Mouse (Mus musculus) neural tube, embryonic 15.5 days (tissue): ENCODE data around the gene Klkb1. TPM values are rescaled to one million over a fixed set of nuclear protein-coding genes. Genes with fewer than 3 reads are reported as not detected.
A peak's percentile ranks its signal among the peaks of the same experiment; 100 is the strongest.

Experiments
- ATAC-seq: fragments of 200-750 bp; cut with Nextera tagmentation; 2 replicates; pipeline ENCODE4 v1.8.0; 2017; ENCODE audit warnings: mild to moderate bottlenecking, moderate TSS enrichment, moderate library complexity; ENCODE audit not compliant: low FRiP score
- H3K27ac ChIP-seq: fragments of 300-500 bp; sonication (generic); replicated peaks from 2 replicates; pipeline ENCODE4 v1.5.1; 2015; ENCODE audit warnings: mild to moderate bottlenecking, inconsistent platforms
- H3K27me3 ChIP-seq: fragments of 300-500 bp; sonication (generic); replicated peaks from 2 replicates; pipeline ENCODE4 v1.6.1; 2015; ENCODE audit warnings: inconsistent platforms
- H3K36me3 ChIP-seq: fragments of 300-500 bp; sonication (generic); 2 replicates; pipeline ENCODE4 v1.6.1; 2015; ENCODE audit warnings: inconsistent platforms
- H3K4me1 ChIP-seq: fragments of 300-500 bp; sonication (generic); 2 replicates; pipeline ENCODE4 v1.6.1; 2015; ENCODE audit warnings: inconsistent platforms
- H3K4me2 ChIP-seq: fragments of 300-500 bp; sonication (generic); 2 replicates; pipeline ENCODE4 v1.6.1; 2015; ENCODE audit warnings: inconsistent platforms, mild to moderate bottlenecking, moderate library complexity
- H3K4me3 ChIP-seq: fragments of 300-500 bp; sonication (generic); replicated peaks from 2 replicates; pipeline ENCODE4 v1.5.1; 2015; ENCODE audit warnings: mild to moderate bottlenecking, inconsistent platforms
- H3K9ac ChIP-seq: fragments of 300-500 bp; sonication (generic); replicated peaks from 2 replicates; pipeline ENCODE4 v1.6.1; 2015; ENCODE audit warnings: mild to moderate bottlenecking, inconsistent platforms
- H3K9me3 ChIP-seq: fragments of 300-500 bp; sonication (generic); replicated peaks from 2 replicates; pipeline ENCODE4 v1.6.1; 2016; ENCODE audit warnings: inconsistent platforms
- WGBS: fragments of 180-500 bp; shearing (Covaris S2); methylation state at CpG from one replicate; pipeline ENCODE4 v1.1.7; 2015; ENCODE audit warnings: mixed read lengths; 5-methylcytosine and 5-hydroxymethylcytosine counted together
- polyA plus RNA-seq: library from polyadenylated mRNA; unstranded; fragments of >200 nt; fragmentation: Nextera tagmentation; extraction: Ambion mirVana; gene quantifications from 2 replicates; pipeline ENCODE4 v1.2.1, GENCODE M21; 2015

The Klkb1 gene
- polyA plus RNA-seq, 1 experiment from 2014 or later = 0.09 TPM

DNA sequence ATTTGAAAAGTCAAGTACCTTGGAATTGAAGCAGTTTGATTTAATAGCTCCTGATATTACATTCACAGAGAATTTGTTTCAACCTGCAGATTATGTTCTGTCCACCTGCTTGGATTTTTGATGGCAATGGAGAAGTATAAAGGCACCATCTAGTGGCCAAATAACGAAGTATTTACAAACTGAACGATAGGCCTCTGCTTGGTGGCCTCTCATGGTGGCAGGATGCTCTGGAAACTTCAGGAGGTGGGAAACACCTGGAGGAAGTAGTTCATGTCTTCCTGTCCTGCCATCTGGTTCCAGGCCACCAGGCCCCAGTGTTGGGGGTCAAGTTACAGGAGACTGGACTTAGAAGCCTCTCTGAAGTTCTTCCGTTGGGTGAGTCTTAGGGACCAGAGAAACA, 56.4 kb downstream of the Klkb1 start:
- H3K9me3 ChIP-seq = no peaks in the 10 kb centered on the region
- ATAC-seq = 0 out of 2 replicates have a peak, but pooled peaks have one; percentile 23
- no peak overlapping the region for H3K27ac ChIP-seq

DNA sequence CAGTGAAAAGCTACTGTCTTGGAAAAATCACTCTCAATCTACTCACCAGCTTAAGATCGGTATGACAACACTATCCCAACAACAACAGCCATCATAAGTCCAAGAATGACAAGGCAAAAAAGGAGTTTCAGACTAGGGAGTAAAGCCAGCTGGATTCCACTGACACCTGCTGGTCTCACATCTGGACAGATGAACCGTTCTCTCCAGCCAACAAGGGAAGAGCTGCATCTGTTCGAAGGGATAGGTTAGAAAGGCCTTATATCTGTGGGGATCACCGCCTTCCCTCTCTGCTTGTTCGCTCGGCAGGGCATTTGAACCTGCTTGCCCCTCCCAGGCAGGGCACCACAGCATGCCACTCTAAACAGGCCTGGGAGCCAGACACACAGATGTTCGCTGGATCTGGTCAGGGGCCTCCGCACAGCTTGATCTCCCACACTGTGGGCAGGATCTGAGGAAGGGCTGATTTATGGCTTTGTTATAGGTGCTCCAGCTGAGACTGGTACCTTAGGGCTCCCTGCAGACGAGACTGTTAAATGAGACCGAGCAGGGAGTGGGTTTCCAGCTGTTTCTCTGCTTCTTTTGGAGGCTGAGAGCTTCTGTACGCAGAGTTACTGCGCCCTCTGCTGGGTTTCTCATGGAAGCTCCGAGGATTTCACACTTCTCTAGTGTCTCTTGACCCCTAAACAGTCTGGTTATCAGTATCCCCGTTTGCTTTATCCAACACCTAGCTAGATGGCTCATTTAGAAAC, 58.3 kb downstream of the Klkb1 start:
- Histone ChIP-seq H3K4me2 (peak overlapping the region; percentile 55), H3K9me3 (no peaks in the 10 kb centered on the region), H3K36me3 (no peaks in the 10 kb centered on the region), H3K27me3 (no peaks in the 10 kb centered on the region), H3K4me1 (peaks cover 10% of the 10 kb centered on the region), H3K27ac (0 out of 2 replicates have a peak overlapping the region, but pooled peaks have one; percentile 20), H3K4me3 (no peak overlapping the region; the same call in 1 of the 2 replicates), H3K9ac (no peak overlapping the region; the same call in 1 of the 2 replicates)
- WGBS = 10% methylated on average over 14 of the region's 14 CpGs
- ATAC-seq = peak; percentile 88

More for the DNA sequence above, 56.4 kb downstream of the Klkb1 start:
- Histone ChIP-seq H3K4me3 (no peak overlapping the region), H3K4me1 (peaks cover 10% of the 10 kb centered on the region), H3K36me3 (no peaks in the 10 kb centered on the region), H3K27me3 (no peaks in the 10 kb centered on the region), H3K4me2 (no peak overlapping the region), H3K9ac (no peak overlapping the region)
- 33% methylated on average over 3 of the region's 3 CpGs for WGBS

- Histone ChIP-seq H3K27ac (no peak overlapping the region), H3K36me3 (no peaks in the 10 kb centered on the region), H3K4me1 (peaks cover 10% of the 10 kb centered on the region), H3K9me3 (no peaks in the 10 kb centered on the region), H3K9ac (no peak overlapping the region), H3K4me3 (no peak overlapping the region), H3K27me3 (no peaks in the 10 kb centered on the region), H3K4me2 (no peak overlapping the region)
- 91% methylated on average over 6 of the region's 6 CpGs for WGBS
- ATAC-seq = no peak
Observed at GRCm38 (mm10) chr8:45235228-45235627, 59.4 kb downstream of the Klkb1 start.

GRCm38 (mm10) chr8:45233256-45233655, 61.4 kb downstream of the Klkb1 start:
- Histone ChIP-seq H3K27ac (no peak overlapping the region), H3K4me2 (no peak overlapping the region), H3K4me3 (no peak overlapping the region), H3K36me3 (no peaks in the 10 kb centered on the region), H3K9ac (no peak overlapping the region), H3K4me1 (peaks cover 10% of the 10 kb centered on the region), H3K27me3 (no peaks in the 10 kb centered on the region), H3K9me3 (no peaks in the 10 kb centered on the region)
- ATAC-seq = no peak
- 55% methylated on average over 3 of the region's 3 CpGs for WGBS

Other genes starting within 250 kb of the Klkb1 start
- 0.33 and 0.55 TPM in 2 replicates for gene Mtnr1a, start 225.7 kb downstream of the Klkb1 start, polyA plus RNA-seq
- not detected in 2 replicates for gene F11, start 32.8 kb downstream of the Klkb1 start, polyA plus RNA-seq
- 0.11 TPM in 1 of 2 replicates, not detected in the other for gene Gm45753, start 13.6 kb upstream of the Klkb1 start, polyA plus RNA-seq
- 1.5 and 1.8 TPM in 2 replicates for gene Cyp4v3, start 38.4 kb upstream of the Klkb1 start, polyA plus RNA-seq
- 11.7 and 13.3 TPM in 2 replicates for gene Fam149a, start 87.4 kb upstream of the Klkb1 start, polyA plus RNA-seq
- 0.84 and 1.5 TPM in 2 replicates for gene Tlr3, start 116.2 kb upstream of the Klkb1 start, polyA plus RNA-seq
- 43.4 and 48.8 TPM in 2 replicates for gene Sorbs2, start 212.9 kb upstream of the Klkb1 start, polyA plus RNA-seq